Mouse (Mus musculus): Measurements from ENCODE around the gene Sbk2. TPM values are rescaled to one million over a fixed set of nuclear protein-coding genes. Genes with fewer than 3 reads are reported as not detected.
A peak's percentile ranks its signal among the peaks of the same experiment; 100 is the strongest.

The Sbk2 gene
- polyA plus RNA-seq, 1 experiment from 2014 or later, result not detected

GRCm38 (mm10) chr7:4899649-4900522 is 64.3 kb downstream of the Sbk2 start:
- peak; percentile 60 for ATAC-seq (ENCODE audit: low read depth)

DNA sequence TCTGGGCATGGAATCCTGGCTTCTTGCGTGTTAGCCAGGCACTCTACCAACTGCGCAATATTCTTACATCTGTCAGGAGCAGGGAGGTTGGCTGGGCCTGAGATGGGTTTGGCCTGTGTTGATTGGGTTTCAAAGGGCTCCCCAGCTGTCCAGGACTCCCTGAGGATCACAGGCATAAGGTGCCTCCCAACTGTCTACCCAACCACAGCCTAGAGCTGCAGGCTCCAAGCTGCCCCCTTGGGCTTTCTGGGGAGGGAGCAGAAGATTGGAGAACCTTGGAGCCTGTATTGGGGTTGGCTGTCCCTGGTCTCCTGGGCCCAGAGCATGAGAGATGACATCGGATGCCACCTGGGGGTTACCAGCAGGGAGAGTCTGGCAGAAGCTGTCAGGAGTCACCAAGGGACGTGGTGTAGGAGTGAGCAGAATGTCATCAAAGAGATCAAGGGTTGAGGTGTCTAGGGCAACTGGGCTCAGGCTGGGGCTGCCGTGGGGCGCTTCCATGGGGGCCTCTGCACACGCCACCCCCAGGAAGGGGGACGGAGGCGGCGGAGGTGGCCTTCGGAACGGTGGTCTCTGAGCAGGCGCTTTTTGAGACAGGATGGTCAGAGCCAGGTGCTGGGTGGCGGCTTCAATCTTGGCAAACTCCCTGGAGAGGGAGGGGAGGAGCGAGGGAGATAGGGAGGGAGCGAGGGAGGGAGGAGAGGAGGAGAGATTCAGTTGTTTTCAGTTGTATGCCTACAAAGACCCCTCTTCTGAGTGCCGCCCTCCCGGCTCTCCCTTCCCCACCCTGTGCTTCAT is 65.2 kb downstream of the Sbk2 start:
- H3K9me3 ChIP-seq, result peaks cover 4% of the 10 kb centered on the region; the same call in 1 of the 2 replicates
- H3K27me3 ChIP-seq, result peaks cover 4% of the 10 kb centered on the region; the same call in 1 of the 2 replicates
- 20% methylated on average over 18 of the region's 18 CpGs for WGBS
- H3K4me3 ChIP-seq, result peak overlapping the region; percentile 31
- peak overlapping the region; percentile 62 for H3K9ac ChIP-seq
- no peaks in the 10 kb centered on the region for H3K36me3 ChIP-seq
- peak overlapping the region; percentile 69 for H3K27ac ChIP-seq (replicated peaks)
- peak; percentile 72 for ATAC-seq (ENCODE audit: low read depth)
- peaks cover 22% of the 10 kb centered on the region for H3K4me1 ChIP-seq (replicated peaks)
- H3K4me2 ChIP-seq, result peak overlapping the region; percentile 58

More at GRCm38 (mm10) chr7:4899649-4900522, 64.3 kb downstream of the Sbk2 start:
- Histone ChIP-seq H3K36me3 (no peaks in the 10 kb centered on the region), H3K4me2 (peak overlapping the region; percentile 58), H3K4me3 (peak overlapping the region; percentile 31), H3K9me3 (peaks cover 8% of the 10 kb centered on the region; the same call in 1 of the 2 replicates), H3K9ac (peak overlapping the region; percentile 62), H3K27ac (replicated peaks) (peak overlapping the region; percentile 69; the same call in 1 of the 2 replicates), H3K27me3 (peaks cover 4% of the 10 kb centered on the region; the same call in 1 of the 2 replicates), H3K4me1 (replicated peaks) (peaks cover 22% of the 10 kb centered on the region)
- WGBS, result 7% methylated on average over 19 of the region's 19 CpGs

DNA sequence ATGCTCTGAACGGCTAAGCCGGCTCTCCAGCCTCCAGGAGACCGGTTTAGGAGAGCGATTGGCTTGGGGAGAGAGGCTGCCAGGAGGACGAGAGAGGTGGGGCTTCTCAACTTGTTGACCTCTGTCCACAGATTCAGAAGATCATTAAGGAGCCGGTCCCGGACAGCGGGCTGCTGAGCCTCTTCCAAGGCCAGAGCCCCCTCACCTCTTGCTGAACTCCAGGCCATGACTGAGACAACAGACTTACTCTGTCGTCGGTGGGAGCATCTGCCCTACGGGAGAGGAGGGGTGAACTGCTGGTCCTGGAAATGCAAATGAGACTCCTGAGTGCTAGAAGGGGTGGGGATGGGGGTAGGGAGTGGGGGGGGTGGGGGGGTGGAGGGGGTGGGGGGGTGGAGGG is 69.0 kb downstream of the Sbk2 start:
- Histone ChIP-seq H3K4me3 (no peak overlapping the region), H3K27ac (replicated peaks) (no peak overlapping the region), H3K36me3 (no peaks in the 10 kb centered on the region), H3K27me3 (0 out of 2 replicates have a peak, but pooled peaks cover 4% of the 10 kb centered on the region), H3K9ac (no peak overlapping the region), H3K9me3 (no peaks in the 10 kb centered on the region), H3K4me2 (no peak overlapping the region), H3K4me1 (replicated peaks) (peaks cover 15% of the 10 kb centered on the region)
- ATAC-seq (ENCODE audit: low read depth), result no peak
- WGBS, result 56% methylated on average over 11 of the region's 11 CpGs

Other genes with a start within 250 kb of the Sbk2 start
- gene Tmem150b, start 239.2 kb downstream of the Sbk2 start, polyA plus RNA-seq (2015; fragmentation: Nextera tagmentation; extraction: Ambion mirVana), result 0.32 TPM in 1 of 2 replicates, not detected in the other
- gene Kmt5c, start 224.3 kb downstream of the Sbk2 start, polyA plus RNA-seq (2015; fragmentation: Nextera tagmentation; extraction: Ambion mirVana), result 84.0 and 84.7 TPM in 2 replicates
- gene Cox6b2, start 211.3 kb downstream of the Sbk2 start, polyA plus RNA-seq (2015; fragmentation: Nextera tagmentation; extraction: Ambion mirVana), result 18.9 and 19.0 TPM in 2 replicates
- gene Fam71e2, start 193.1 kb downstream of the Sbk2 start, polyA plus RNA-seq (2015; fragmentation: Nextera tagmentation; extraction: Ambion mirVana), result not detected in 2 replicates
- 0.46 and 0.91 TPM in 2 replicates for gene Il11, start 181.5 kb downstream of the Sbk2 start, polyA plus RNA-seq (2015; fragmentation: Nextera tagmentation; extraction: Ambion mirVana)
- not detected in 2 replicates for gene Tmem190, start 181.5 kb downstream of the Sbk2 start, polyA plus RNA-seq (2015; fragmentation: Nextera tagmentation; extraction: Ambion mirVana)
- 2.9 and 3.8 TPM in 2 replicates for gene Tmem238, start 174.8 kb downstream of the Sbk2 start, polyA plus RNA-seq (2015; fragmentation: Nextera tagmentation; extraction: Ambion mirVana)
- gene Rpl28, start 171.5 kb downstream of the Sbk2 start, polyA plus RNA-seq (2015; fragmentation: Nextera tagmentation; extraction: Ambion mirVana), result 194 and 230 TPM in 2 replicates
- 266 and 276 TPM in 2 replicates for gene Ube2s, start 151.8 kb downstream of the Sbk2 start, polyA plus RNA-seq (2015; fragmentation: Nextera tagmentation; extraction: Ambion mirVana)
- gene Shisa7, start 119.7 kb downstream of the Sbk2 start, polyA plus RNA-seq (2015; fragmentation: Nextera tagmentation; extraction: Ambion mirVana), result 8.7 and 9.7 TPM in 2 replicates
- gene Isoc2b, start 94.1 kb downstream of the Sbk2 start, polyA plus RNA-seq (2015; fragmentation: Nextera tagmentation; extraction: Ambion mirVana), result 4.5 and 4.8 TPM in 2 replicates
- 0.51 and 0.91 TPM in 2 replicates for gene Isoc2a, start 87.3 kb downstream of the Sbk2 start, polyA plus RNA-seq (2015; fragmentation: Nextera tagmentation; extraction: Ambion mirVana)
- 0.35 and 0.47 TPM in 2 replicates for gene Gm36210, start 57.9 kb downstream of the Sbk2 start, polyA plus RNA-seq (2015; fragmentation: Nextera tagmentation; extraction: Ambion mirVana)
- 4.6 and 4.8 TPM in 2 replicates for gene Zfp628, start 49.2 kb downstream of the Sbk2 start, polyA plus RNA-seq (2015; fragmentation: Nextera tagmentation; extraction: Ambion mirVana)
- 21.5 and 23.2 TPM in 2 replicates for gene Nat14, start 42.4 kb downstream of the Sbk2 start, polyA plus RNA-seq (2015; fragmentation: Nextera tagmentation; extraction: Ambion mirVana)
- 2.4 and 2.7 TPM in 2 replicates for gene Ssc5d, start 38.6 kb downstream of the Sbk2 start, polyA plus RNA-seq (2015; fragmentation: Nextera tagmentation; extraction: Ambion mirVana)
- gene Sbk3, start 6.8 kb upstream of the Sbk2 start, polyA plus RNA-seq (2015; fragmentation: Nextera tagmentation; extraction: Ambion mirVana), result 0.14 and 0.18 TPM in 2 replicates
- gene Zfp579, start 31.8 kb upstream of the Sbk2 start, polyA plus RNA-seq (2015; fragmentation: Nextera tagmentation; extraction: Ambion mirVana), result 59.8 and 63.2 TPM in 2 replicates
- gene Zfp524, start 50.0 kb upstream of the Sbk2 start, polyA plus RNA-seq (2015; fragmentation: Nextera tagmentation; extraction: Ambion mirVana), result 8.4 and 9.1 TPM in 2 replicates
- gene Fiz1, start 50.3 kb upstream of the Sbk2 start, polyA plus RNA-seq (2015; fragmentation: Nextera tagmentation; extraction: Ambion mirVana), result 43.0 and 43.7 TPM in 2 replicates
- gene Gm44973, start 51.1 kb upstream of the Sbk2 start, polyA plus RNA-seq (2015; fragmentation: Nextera tagmentation; extraction: Ambion mirVana), result 0.61 TPM in 1 of 2 replicates, not detected in the other
- gene Zfp865, start 56.0 kb upstream of the Sbk2 start, polyA plus RNA-seq (2015; fragmentation: Nextera tagmentation; extraction: Ambion mirVana), result 6.2 and 6.3 TPM in 2 replicates
- gene Ccdc106, start 56.1 kb upstream of the Sbk2 start, polyA plus RNA-seq (2015; fragmentation: Nextera tagmentation; extraction: Ambion mirVana), result 40.0 and 43.3 TPM in 2 replicates
- gene 4632433K11Rik, start 69.7 kb upstream of the Sbk2 start, polyA plus RNA-seq (2015; fragmentation: Nextera tagmentation; extraction: Ambion mirVana), result not detected in 2 replicates
- gene Zfp784, start 74.0 kb upstream of the Sbk2 start, polyA plus RNA-seq (2015; fragmentation: Nextera tagmentation; extraction: Ambion mirVana), result 8.3 and 9.1 TPM in 2 replicates
- gene Zfp580, start 87.1 kb upstream of the Sbk2 start, polyA plus RNA-seq (2015; fragmentation: Nextera tagmentation; extraction: Ambion mirVana), result 69.9 and 81.4 TPM in 2 replicates
- 105 and 112 TPM in 2 replicates for gene U2af2, start 97.7 kb upstream of the Sbk2 start, polyA plus RNA-seq (2015; fragmentation: Nextera tagmentation; extraction: Ambion mirVana)
- 76.4 and 89.3 TPM in 2 replicates for gene Epn1, start 115.8 kb upstream of the Sbk2 start, polyA plus RNA-seq (2015; fragmentation: Nextera tagmentation; extraction: Ambion mirVana)
- gene Rfpl4, start 152.5 kb upstream of the Sbk2 start, polyA plus RNA-seq (2015; fragmentation: Nextera tagmentation; extraction: Ambion mirVana), result not detected in 2 replicates
- 0.34 and 0.45 TPM in 2 replicates for gene Rasl2-9, start 161.5 kb upstream of the Sbk2 start, polyA plus RNA-seq (2015; fragmentation: Nextera tagmentation; extraction: Ambion mirVana)
- not detected in 2 replicates for gene Vmn1r55, start 185.3 kb upstream of the Sbk2 start, polyA plus RNA-seq (2015; fragmentation: Nextera tagmentation; extraction: Ambion mirVana)
- gene Vmn1r56, start 232.3 kb upstream of the Sbk2 start, polyA plus RNA-seq (2015; fragmentation: Nextera tagmentation; extraction: Ambion mirVana), result not detected in 2 replicates